Comparison of ENCODE assay signal across 8 mouse cellular contexts in the genomic region with DNA sequence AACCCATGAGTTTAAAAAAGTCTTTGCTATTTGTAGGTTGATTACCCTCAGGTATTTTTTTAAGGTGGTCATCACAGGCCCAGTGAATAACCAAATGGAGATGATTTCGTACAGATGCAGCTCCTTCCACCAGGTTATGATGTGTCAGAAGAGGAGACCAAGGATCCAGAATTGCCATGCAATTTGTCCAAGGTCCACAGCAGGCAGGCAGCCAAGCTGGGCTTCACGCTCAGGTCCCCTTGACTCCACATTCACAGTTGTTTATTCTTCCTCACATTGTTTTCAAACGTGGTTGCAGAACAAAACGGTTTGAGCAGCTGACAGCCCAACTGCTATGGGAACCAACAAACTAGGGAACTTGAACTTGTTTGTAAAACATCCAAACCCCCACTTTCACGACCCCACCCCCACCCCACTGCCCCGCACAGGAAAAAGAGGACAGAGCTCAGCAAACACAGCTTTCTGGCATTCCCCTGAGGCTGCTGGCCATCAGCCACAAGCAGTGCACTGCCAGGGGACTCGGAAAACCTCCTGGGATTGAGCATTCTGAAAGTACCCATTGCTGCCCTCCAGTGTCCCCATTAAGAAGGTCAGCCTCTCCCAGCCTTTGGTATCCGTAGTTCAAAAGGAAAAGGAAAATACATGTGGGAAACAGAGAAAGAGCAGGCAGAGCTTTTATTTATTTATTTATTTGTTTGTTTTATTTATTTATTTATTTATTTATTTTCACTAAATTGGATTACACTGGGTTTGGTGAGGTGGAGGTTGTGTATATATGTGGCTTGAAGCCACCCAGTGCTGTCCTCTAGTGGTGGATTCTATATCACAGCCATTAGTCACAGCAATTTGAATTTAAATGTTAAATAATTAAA. TPM values are rescaled to one million over a fixed set of nuclear protein-coding genes. Genes with fewer than 3 reads are reported as not detected.
DNase-seq lines count a peak whose midpoint lies in the region; ATAC-seq and TF ChIP-seq lines count a peak whose summit lies in the region.

No protein-coding gene starts in this region.

- peak overlapping the region; percentile 45 for H3K4me3 ChIP-seq in gastrocnemius, adult 2 months
- no peak overlapping the region for H3K4me3 ChIP-seq in E14TG2a.4 (replicated peaks; ENCODE audit: low read length)
- no peak overlapping the region for H3K4me3 ChIP-seq in neural tube, embryonic 14.5 days (ENCODE audit: low read depth, low read length)

- H3K4me2 ChIP-seq in neural tube, embryonic 14.5 days (ENCODE audit: low read depth, low read length) = no peak overlapping the region

- peaks cover 3% of the 10 kb centered on the region; the same call in 1 of the 2 replicates for H3K27me3 ChIP-seq in E14TG2a.4 (ENCODE audit: insufficient read depth, low read length)
- no peaks in the 10 kb centered on the region for H3K27me3 ChIP-seq in neural tube, embryonic 14.5 days (ENCODE audit: control insufficient read depth, insufficient read depth, low read length)

- H3K4me1 ChIP-seq in E14TG2a.4 (replicated peaks; ENCODE audit: low read depth, low read length) = no peaks in the 10 kb centered on the region
- H3K4me1 ChIP-seq in neural tube, embryonic 14.5 days (ENCODE audit: control insufficient read depth, insufficient read depth, low read length) = no peaks in the 10 kb centered on the region

- ATAC-seq in neural tube, embryonic 14.5 days (ENCODE audit: low read depth) = peak; percentile 66; the same call in 1 of the 2 replicates
- no peak for ATAC-seq in monocyte, adult 5-6 weeks (replicated peaks; ENCODE audit: insufficient number of reproducible peaks, low FRiP score, low TSS enrichment, poor library complexity, severe bottlenecking)

- intact Hi-C loops in gastrocnemius, adult 2 months (cut with DNase I) = no loop called here
- intact Hi-C loops in heart, postnatal 10 days (cut with DNase I) = no loop called here

- no peak overlapping the region for H3K9ac ChIP-seq in neural tube, embryonic 14.5 days (replicated peaks; ENCODE audit: low read depth, low read length)

- no peaks in the 10 kb centered on the region for H3K36me3 ChIP-seq in E14TG2a.4 (ENCODE audit: insufficient read depth, low read length)
- no peaks in the 10 kb centered on the region for H3K36me3 ChIP-seq in neural tube, embryonic 14.5 days (ENCODE audit: control insufficient read depth, insufficient read depth, low read length)

- H3K9me3 ChIP-seq in E14TG2a.4 (ENCODE audit: low read length) = peaks cover 16% of the 10 kb centered on the region
- no peaks in the 10 kb centered on the region for H3K9me3 ChIP-seq in neural tube, embryonic 14.5 days (ENCODE audit: control insufficient read depth, low read length)

- 30% methylated on average over 8 of the region's 8 CpGs for WGBS in neural tube, embryonic 14.5 days

- peak; percentile 77 for TF ChIP-seq CTCF in gastrocnemius, adult 2 months (IDR thresholded peaks at IDR 0.05)
- TF ChIP-seq CTCF in E14TG2a.4 (conservative IDR thresholded peaks at IDR 0.05; ENCODE audit: low read length) = peak; percentile 91

- DNase-seq in gastrocnemius, adult 2 months = no peak
- DNase-seq in gastrocnemius, postnatal 4 days (ENCODE audit: low spot score in 2 of 2) = no peak
- DNase-seq in cerebellum, postnatal 14 days = peak; percentile 63 to 70
- peak; percentile 29 to 63 for DNase-seq in heart, postnatal 10 days
- DNase-seq in layer of hippocampus, adult 9-10 months (ENCODE audit: low spot score) = peak; percentile 42

- no peak overlapping the region for H3K27ac ChIP-seq in gastrocnemius, adult 2 months
- no peak overlapping the region for H3K27ac ChIP-seq in neural tube, embryonic 14.5 days (ENCODE audit: low read depth, low read length)

RNA-seq across cellular contexts. Expression of a gene that starts 24.6 kb away (rescaled TPM):
- 10 to 100 TPM; 36.4 to 46.9 TPM for total RNA-seq in gastrocnemius, adult 2 months (2021)
- total RNA-seq in gastrocnemius, postnatal 4 days (2021) = 100 to 1,000 TPM; 163 to 174 TPM
- total RNA-seq in heart, postnatal 10 days (2021) = 100 to 1,000 TPM; 320 to 327 TPM
- polyA plus RNA-seq in neural tube, embryonic 14.5 days (2014; fragmentation: Nextera tagmentation; extraction: Ambion mirVana) = 4.2 and 16.8 TPM in 2 replicates
- total RNA-seq in monocyte, adult 5-6 weeks (2017) = not detected in 3 replicates

Comparison
In these comparisons a context has a peak if more than half of its experiments do, and no peak if none do; other contexts are left out.
1. DNase-seq: peak in cerebellum, postnatal 14 days (2 of 2), heart, postnatal 10 days (2 of 2) and layer of hippocampus, adult 9-10 months (single experiment); none in gastrocnemius, adult 2 months (single experiment) and gastrocnemius, postnatal 4 days (0 of 2).
2. RNA of a gene that starts 24.6 kb away (total RNA-seq): 320 to 327 TPM in heart, postnatal 10 days, 163 to 174 TPM in gastrocnemius, postnatal 4 days and 36.4 to 46.9 TPM in gastrocnemius, adult 2 months; not detected in monocyte, adult 5-6 weeks; every median in the first group is over 10 times any median in the second.